Mouse (Mus musculus): ENCODE results near the gene Scamp2. TPM values are rescaled to one million over a fixed set of nuclear protein-coding genes. Genes with fewer than 3 reads are reported as not detected.
A peak's percentile ranks its signal among the peaks of the same experiment; 100 is the strongest.

Scamp2 gene
- polyA plus RNA-seq, 1 experiment from 2014 or later: 56.0 TPM

- ATAC-seq: no peak
- peaks cover 27% of the 10 kb centered on the region for H3K36me3 ChIP-seq (ENCODE audit: control insufficient read depth, insufficient read depth)
These were observed 67.1 kb downstream of the Scamp2 start for GRCm38 (mm10) chr9:57627892-57628291.

GRCm38 (mm10) chr9:57628717-57629116 lies 68.0 kb downstream of the Scamp2 start:
- WGBS: 92% methylated on average over 12 of the region's 12 CpGs
- H3K36me3 ChIP-seq (ENCODE audit: control insufficient read depth, insufficient read depth): peaks cover 27% of the 10 kb centered on the region

More at GRCm38 (mm10) chr9:57627892-57628291, 67.1 kb downstream of the Scamp2 start:
- Histone ChIP-seq H3K27me3 (replicated peaks; ENCODE audit: control insufficient read depth, insufficient read depth, low read length) (no peaks in the 10 kb centered on the region), H3K4me3 (replicated peaks; ENCODE audit: low read length) (no peak overlapping the region), H3K4me1 (replicated peaks; ENCODE audit: control insufficient read depth, insufficient read depth, low read length) (no peaks in the 10 kb centered on the region), H3K9ac (replicated peaks; ENCODE audit: low read depth, low read length) (no peak overlapping the region), H3K27ac (ENCODE audit: low read length) (no peak overlapping the region), H3K4me2 (ENCODE audit: low read length) (no peak overlapping the region), H3K9me3 (ENCODE audit: control insufficient read depth, low read length) (no peaks in the 10 kb centered on the region)
- WGBS: 86% methylated on average over 11 of the region's 11 CpGs

DNA sequence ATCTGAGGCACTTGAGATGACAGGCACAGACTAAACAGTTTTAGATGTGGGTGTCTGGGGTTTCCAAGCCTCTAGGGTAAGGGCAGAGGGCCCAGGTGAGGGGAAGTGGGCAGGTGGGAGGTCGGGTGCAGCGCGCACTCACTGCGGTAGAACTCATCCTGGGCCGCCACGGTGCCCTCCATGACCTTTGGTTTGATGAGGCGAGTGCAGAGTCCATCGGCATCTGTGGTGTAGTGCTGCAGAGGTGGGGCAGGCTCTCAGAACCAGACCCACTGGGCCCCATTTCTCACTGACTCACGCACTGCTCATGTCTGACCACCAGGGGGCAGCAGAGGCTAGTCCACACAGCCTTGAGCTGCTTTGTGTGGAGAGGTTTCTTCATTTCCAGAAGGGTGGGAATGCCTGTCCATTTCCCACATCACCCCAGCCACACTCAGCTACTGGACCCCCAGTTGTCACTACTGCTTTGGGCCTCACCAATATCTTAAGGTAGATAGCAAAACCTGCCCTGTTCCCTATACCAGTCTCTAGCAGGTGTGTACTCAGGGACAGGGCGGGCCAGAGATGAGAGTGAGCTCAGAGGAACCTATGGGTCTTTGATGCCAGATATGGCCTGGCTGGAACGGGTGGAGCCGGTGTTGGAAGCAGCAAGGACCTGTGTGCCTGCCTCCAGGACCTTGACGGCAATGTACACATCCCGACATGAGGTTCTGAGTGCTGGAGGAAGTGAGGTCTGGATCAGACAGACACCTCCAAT lies 68.6 kb downstream of the Scamp2 start:
- Histone ChIP-seq H3K4me3 (replicated peaks; ENCODE audit: low read length) (no peak overlapping the region), H3K4me2 (ENCODE audit: low read length) (no peak overlapping the region), H3K27ac (ENCODE audit: low read length) (peak overlapping the region; percentile 10; the same call in 1 of the 2 replicates), H3K36me3 (ENCODE audit: control insufficient read depth, insufficient read depth) (peaks cover 27% of the 10 kb centered on the region), H3K4me1 (replicated peaks; ENCODE audit: control insufficient read depth, insufficient read depth, low read length) (peaks cover 9% of the 10 kb centered on the region), H3K9ac (replicated peaks; ENCODE audit: low read depth, low read length) (no peak overlapping the region), H3K9me3 (ENCODE audit: control insufficient read depth, low read length) (no peaks in the 10 kb centered on the region), H3K27me3 (replicated peaks; ENCODE audit: control insufficient read depth, insufficient read depth, low read length) (no peaks in the 10 kb centered on the region)
- ATAC-seq: peak; percentile 70
- WGBS: 75% methylated on average over 14 of the region's 14 CpGs

More at GRCm38 (mm10) chr9:57628717-57629116, 68.0 kb downstream of the Scamp2 start:
- ATAC-seq: no peak
- H3K27me3 ChIP-seq (replicated peaks; ENCODE audit: control insufficient read depth, insufficient read depth, low read length): no peaks in the 10 kb centered on the region
- no peak overlapping the region for H3K27ac ChIP-seq (ENCODE audit: low read length)
- no peak overlapping the region for H3K9ac ChIP-seq (replicated peaks; ENCODE audit: low read depth, low read length)
- H3K4me3 ChIP-seq (replicated peaks; ENCODE audit: low read length): no peak overlapping the region
- H3K4me2 ChIP-seq (ENCODE audit: low read length): no peak overlapping the region
- H3K4me1 ChIP-seq (replicated peaks; ENCODE audit: control insufficient read depth, insufficient read depth, low read length): peaks cover 4% of the 10 kb centered on the region
- no peaks in the 10 kb centered on the region for H3K9me3 ChIP-seq (ENCODE audit: control insufficient read depth, low read length)

- Histone ChIP-seq H3K36me3 (ENCODE audit: control insufficient read depth, insufficient read depth) (peaks cover 8% of the 10 kb centered on the region; the same call in 1 of the 2 replicates), H3K4me1 (replicated peaks; ENCODE audit: control insufficient read depth, insufficient read depth, low read length) (peaks cover 24% of the 10 kb centered on the region), H3K9me3 (ENCODE audit: control insufficient read depth, low read length) (no peaks in the 10 kb centered on the region), H3K9ac (replicated peaks; ENCODE audit: low read depth, low read length) (no peak overlapping the region), H3K27me3 (replicated peaks; ENCODE audit: control insufficient read depth, insufficient read depth, low read length) (no peaks in the 10 kb centered on the region), H3K27ac (ENCODE audit: low read length) (no peak overlapping the region), H3K4me3 (replicated peaks; ENCODE audit: low read length) (no peak overlapping the region), H3K4me2 (ENCODE audit: low read length) (no peak overlapping the region)
- 34% methylated on average over 4 of the region's 4 CpGs for WGBS
- ATAC-seq: peak; percentile 20; the same call in 1 of the 2 replicates
These were observed 72.8 kb downstream of the Scamp2 start for GRCm38 (mm10) chr9:57633481-57634024.

DNA sequence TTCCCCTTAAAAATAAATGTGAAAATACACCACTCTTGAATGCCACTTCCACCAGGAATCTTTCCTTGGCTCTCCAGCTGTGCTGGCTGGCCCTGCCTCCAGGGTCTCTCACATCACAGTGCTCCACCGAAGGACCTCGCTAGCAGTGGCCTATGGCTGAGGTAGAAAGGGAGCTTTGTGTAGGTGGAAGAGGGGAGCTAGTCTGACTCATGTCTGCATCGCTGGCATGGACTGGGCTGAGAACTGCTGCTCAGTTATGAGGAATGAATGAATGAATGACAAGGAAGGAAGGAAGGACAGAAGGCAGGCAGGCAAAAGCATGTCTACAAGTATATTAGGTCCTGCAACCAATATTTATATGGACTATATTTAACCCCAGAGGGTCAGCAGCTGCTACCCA lies 76.5 kb downstream of the Scamp2 start:
- Histone ChIP-seq H3K27ac (ENCODE audit: low read length) (no peak overlapping the region), H3K9me3 (ENCODE audit: control insufficient read depth, low read length) (no peaks in the 10 kb centered on the region), H3K4me2 (ENCODE audit: low read length) (no peak overlapping the region), H3K36me3 (ENCODE audit: control insufficient read depth, insufficient read depth) (no peaks in the 10 kb centered on the region), H3K4me3 (replicated peaks; ENCODE audit: low read length) (no peak overlapping the region), H3K9ac (replicated peaks; ENCODE audit: low read depth, low read length) (no peak overlapping the region), H3K27me3 (replicated peaks; ENCODE audit: control insufficient read depth, insufficient read depth, low read length) (no peaks in the 10 kb centered on the region), H3K4me1 (replicated peaks; ENCODE audit: control insufficient read depth, insufficient read depth, low read length) (peaks cover 56% of the 10 kb centered on the region)
- ATAC-seq: no peak
- 71% methylated on average over 3 of the region's 3 CpGs for WGBS

- H3K27ac ChIP-seq (ENCODE audit: low read length): 0 out of 2 replicates have a peak overlapping the region, but pooled peaks have one; percentile 13
- WGBS: 48% methylated on average over 6 of the region's 6 CpGs
These were observed 77.1 kb downstream of the Scamp2 start for GRCm38 (mm10) chr9:57637741-57638322.

More at GRCm38 (mm10) chr9:57637741-57638322, 77.1 kb downstream of the Scamp2 start:
- no peak overlapping the region for H3K4me2 ChIP-seq (ENCODE audit: low read length)
- no peak overlapping the region for H3K4me3 ChIP-seq (replicated peaks; ENCODE audit: low read length)
- ATAC-seq: no peak
- H3K9ac ChIP-seq (replicated peaks; ENCODE audit: low read depth, low read length): no peak overlapping the region
- H3K4me1 ChIP-seq (replicated peaks; ENCODE audit: control insufficient read depth, insufficient read depth, low read length): peaks cover 62% of the 10 kb centered on the region
- H3K36me3 ChIP-seq (ENCODE audit: control insufficient read depth, insufficient read depth): no peaks in the 10 kb centered on the region
- no peaks in the 10 kb centered on the region for H3K27me3 ChIP-seq (replicated peaks; ENCODE audit: control insufficient read depth, insufficient read depth, low read length)
- H3K9me3 ChIP-seq (ENCODE audit: control insufficient read depth, low read length): no peaks in the 10 kb centered on the region

Other genes with a start within 250 kb of the Scamp2 start
- 24.0 and 26.9 TPM in 2 replicates for gene Ppcdc, start 120.8 kb upstream of the Scamp2 start, polyA plus RNA-seq (2015; fragmentation: Nextera tagmentation; extraction: Ambion mirVana)
- gene Scamp5, start 92.9 kb upstream of the Scamp2 start, polyA plus RNA-seq (2015; fragmentation: Nextera tagmentation; extraction: Ambion mirVana): 116 and 135 TPM in 2 replicates
- gene Rpp25, start 56.9 kb upstream of the Scamp2 start, polyA plus RNA-seq (2015; fragmentation: Nextera tagmentation; extraction: Ambion mirVana): 23.4 and 24.4 TPM in 2 replicates
- gene Cox5a, start 39.7 kb upstream of the Scamp2 start, polyA plus RNA-seq (2015; fragmentation: Nextera tagmentation; extraction: Ambion mirVana): 720 and 756 TPM in 2 replicates
- gene Fam219b, start 23.4 kb upstream of the Scamp2 start, polyA plus RNA-seq (2015; fragmentation: Nextera tagmentation; extraction: Ambion mirVana): 25.2 and 26.6 TPM in 2 replicates
- 57.5 and 73.7 TPM in 2 replicates for gene Mpi, start 8.2 kb upstream of the Scamp2 start, polyA plus RNA-seq (2015; fragmentation: Nextera tagmentation; extraction: Ambion mirVana)
- gene Ulk3, start 28.5 kb downstream of the Scamp2 start, polyA plus RNA-seq (2015; fragmentation: Nextera tagmentation; extraction: Ambion mirVana): 27.2 and 43.3 TPM in 2 replicates
- 0.09 TPM in 1 of 2 replicates, not detected in the other for gene Cplx3, start 45.3 kb downstream of the Scamp2 start, polyA plus RNA-seq (2015; fragmentation: Nextera tagmentation; extraction: Ambion mirVana)
- gene Lman1l, start 59.8 kb downstream of the Scamp2 start, polyA plus RNA-seq (2015; fragmentation: Nextera tagmentation; extraction: Ambion mirVana): not detected in 2 replicates
- gene Csk, start 92.7 kb downstream of the Scamp2 start, polyA plus RNA-seq (2015; fragmentation: Nextera tagmentation; extraction: Ambion mirVana): 38.5 and 39.6 TPM in 2 replicates
- not detected in 2 replicates for gene Cyp1a2, start 122.8 kb downstream of the Scamp2 start, polyA plus RNA-seq (2015; fragmentation: Nextera tagmentation; extraction: Ambion mirVana)
- 0.12 and 0.18 TPM in 2 replicates for gene Cyp1a1, start 127.0 kb downstream of the Scamp2 start, polyA plus RNA-seq (2015; fragmentation: Nextera tagmentation; extraction: Ambion mirVana)
- gene Edc3, start 147.6 kb downstream of the Scamp2 start, polyA plus RNA-seq (2015; fragmentation: Nextera tagmentation; extraction: Ambion mirVana): 37.0 and 39.2 TPM in 2 replicates
- 88.9 and 97.4 TPM in 2 replicates for gene Clk3, start 204.9 kb downstream of the Scamp2 start, polyA plus RNA-seq (2015; fragmentation: Nextera tagmentation; extraction: Ambion mirVana)

Measured in forebrain, embryonic 16.5 days (tissue).